Mouse (Mus musculus): Measurements from ENCODE around the gene Guca2a. TPM values are rescaled to one million over a fixed set of nuclear protein-coding genes. Genes with fewer than 3 reads are reported as not detected.
A peak's percentile ranks its signal among the peaks of the same experiment; 100 is the strongest.

The Guca2a gene
- not detected in 2 replicates for polyA plus RNA-seq (2015; fragmentation: Nextera tagmentation; extraction: Ambion mirVana)

- Histone ChIP-seq H3K9ac (no peak within 1 kb of the TSS), H3K36me3 (no peaks in the 10 kb centered on the region), H3K4me2 (no peak within 1 kb of the TSS), H3K9me3 (no peaks in the 10 kb centered on the region), H3K27ac (0 out of 2 replicates have a peak within 1 kb of the TSS, but pooled peaks have one; percentile 15), H3K4me3 (no peak within 1 kb of the TSS), H3K27me3 (no peaks in the 10 kb centered on the region), H3K4me1 (peaks cover 21% of the 10 kb centered on the region)
- WGBS = 45% methylated on average over 4 of the region's 4 CpGs
- peak; percentile 33; the same call in 1 of the 2 replicates for ATAC-seq (ENCODE audit: borderline replicate concordance, extremely low read depth, low FRiP score, low TSS enrichment)
Measured at GRCm38 (mm10) chr4:119637176-119637845, at the start of gene Guca2a. TSS of gene Guca2a (plus strand) at chr4:119637704.

- Histone ChIP-seq H3K9ac (no peak overlapping the region), H3K36me3 (peaks cover 18% of the 10 kb centered on the region; the same call in 1 of the 2 replicates), H3K4me1 (no peaks in the 10 kb centered on the region), H3K27me3 (no peaks in the 10 kb centered on the region), H3K4me2 (no peak overlapping the region), H3K4me3 (no peak overlapping the region), H3K9me3 (no peaks in the 10 kb centered on the region), H3K27ac (no peak overlapping the region)
- ATAC-seq (ENCODE audit: borderline replicate concordance, extremely low read depth, low FRiP score, low TSS enrichment) = no peak
- 93% methylated on average over 2 of the region's 2 CpGs for WGBS
Measured at GRCm38 (mm10) chr4:119588037-119588436, 49.5 kb upstream of the Guca2a start.

GRCm38 (mm10) chr4:119589423-119589822 lies 48.1 kb upstream of the Guca2a start:
- WGBS = 80% methylated on average over 2 of the region's 2 CpGs
- ATAC-seq (ENCODE audit: borderline replicate concordance, extremely low read depth, low FRiP score, low TSS enrichment) = no peak

GRCm38 (mm10) chr4:119590027-119590426 lies 47.5 kb upstream of the Guca2a start:
- WGBS = 72% methylated on average over 1 of the region's 1 CpGs
- no peak overlapping the region for H3K4me2 ChIP-seq
- no peaks in the 10 kb centered on the region for H3K9me3 ChIP-seq
- H3K27me3 ChIP-seq = no peaks in the 10 kb centered on the region
- H3K9ac ChIP-seq = no peak overlapping the region
- no peak overlapping the region for H3K4me3 ChIP-seq
- H3K4me1 ChIP-seq = no peaks in the 10 kb centered on the region
- no peak for ATAC-seq (ENCODE audit: borderline replicate concordance, extremely low read depth, low FRiP score, low TSS enrichment)
- H3K27ac ChIP-seq = no peak overlapping the region
- peaks cover 18% of the 10 kb centered on the region; the same call in 1 of the 2 replicates for H3K36me3 ChIP-seq

More at GRCm38 (mm10) chr4:119589423-119589822, 48.1 kb upstream of the Guca2a start:
- Histone ChIP-seq H3K27me3 (no peaks in the 10 kb centered on the region), H3K4me2 (no peak overlapping the region), H3K9me3 (no peaks in the 10 kb centered on the region), H3K36me3 (peaks cover 18% of the 10 kb centered on the region; the same call in 1 of the 2 replicates), H3K27ac (no peak overlapping the region), H3K4me1 (no peaks in the 10 kb centered on the region), H3K9ac (no peak overlapping the region), H3K4me3 (no peak overlapping the region)

GRCm38 (mm10) chr4:119592479-119592878 lies 45.0 kb upstream of the Guca2a start:
- H3K4me2 ChIP-seq = no peak overlapping the region
- H3K36me3 ChIP-seq = peaks cover 6% of the 10 kb centered on the region; the same call in 1 of the 2 replicates
- H3K4me1 ChIP-seq = no peaks in the 10 kb centered on the region
- H3K4me3 ChIP-seq = no peak overlapping the region
- no peak overlapping the region for H3K27ac ChIP-seq
- no peak for ATAC-seq (ENCODE audit: borderline replicate concordance, extremely low read depth, low FRiP score, low TSS enrichment)
- 77% methylated on average over 3 of the region's 3 CpGs for WGBS
- no peak overlapping the region for H3K9ac ChIP-seq
- no peaks in the 10 kb centered on the region for H3K9me3 ChIP-seq
- H3K27me3 ChIP-seq = no peaks in the 10 kb centered on the region

GRCm38 (mm10) chr4:119594331-119594730 lies 43.2 kb upstream of the Guca2a start:
- no peaks in the 10 kb centered on the region for H3K9me3 ChIP-seq
- ATAC-seq (ENCODE audit: borderline replicate concordance, extremely low read depth, low FRiP score, low TSS enrichment) = no peak
- no peaks in the 10 kb centered on the region for H3K27me3 ChIP-seq
- H3K4me3 ChIP-seq = no peak overlapping the region
- 94% methylated on average over 14 of the region's 14 CpGs for WGBS
- H3K36me3 ChIP-seq = no peaks in the 10 kb centered on the region
- no peak overlapping the region for H3K27ac ChIP-seq
- H3K4me1 ChIP-seq = no peaks in the 10 kb centered on the region
- H3K9ac ChIP-seq = no peak overlapping the region
- no peak overlapping the region for H3K4me2 ChIP-seq

GRCm38 (mm10) chr4:119599605-119600004 lies 37.9 kb upstream of the Guca2a start:
- no peaks in the 10 kb centered on the region for H3K9me3 ChIP-seq
- 24% methylated on average over 1 of the region's 1 CpGs for WGBS
- no peak overlapping the region for H3K9ac ChIP-seq
- no peaks in the 10 kb centered on the region for H3K4me1 ChIP-seq
- no peak overlapping the region for H3K27ac ChIP-seq
- ATAC-seq (ENCODE audit: borderline replicate concordance, extremely low read depth, low FRiP score, low TSS enrichment) = no peak
- peaks cover 4% of the 10 kb centered on the region for H3K36me3 ChIP-seq
- no peak overlapping the region for H3K4me3 ChIP-seq
- H3K4me2 ChIP-seq = no peak overlapping the region
- no peaks in the 10 kb centered on the region for H3K27me3 ChIP-seq

GRCm38 (mm10) chr4:119609488-119609887 lies 28.0 kb upstream of the Guca2a start:
- no peaks in the 10 kb centered on the region for H3K27me3 ChIP-seq
- WGBS = 64% methylated on average over 1 of the region's 1 CpGs
- H3K4me3 ChIP-seq = no peak overlapping the region
- H3K36me3 ChIP-seq = peaks cover 17% of the 10 kb centered on the region; the same call in 1 of the 2 replicates
- H3K9me3 ChIP-seq = no peaks in the 10 kb centered on the region
- ATAC-seq (ENCODE audit: borderline replicate concordance, extremely low read depth, low FRiP score, low TSS enrichment) = no peak
- H3K4me2 ChIP-seq = no peak overlapping the region
- H3K9ac ChIP-seq = no peak overlapping the region
- H3K4me1 ChIP-seq = peaks cover 7% of the 10 kb centered on the region; the same call in 1 of the 2 replicates
- H3K27ac ChIP-seq = no peak overlapping the region

GRCm38 (mm10) chr4:119614078-119614477 lies 23.4 kb upstream of the Guca2a start:
- Histone ChIP-seq H3K9ac (no peak overlapping the region), H3K4me1 (peaks cover 7% of the 10 kb centered on the region; the same call in 1 of the 2 replicates), H3K4me3 (no peak overlapping the region), H3K36me3 (peaks cover 8% of the 10 kb centered on the region), H3K4me2 (no peak overlapping the region), H3K27me3 (no peaks in the 10 kb centered on the region), H3K27ac (no peak overlapping the region), H3K9me3 (no peaks in the 10 kb centered on the region)
- no peak for ATAC-seq (ENCODE audit: borderline replicate concordance, extremely low read depth, low FRiP score, low TSS enrichment)
- WGBS = 30% methylated on average over 1 of the region's 1 CpGs

- Histone ChIP-seq H3K4me2 (no peak overlapping the region), H3K36me3 (peaks cover 14% of the 10 kb centered on the region), H3K4me3 (no peak overlapping the region), H3K9ac (no peak overlapping the region), H3K27ac (no peak overlapping the region), H3K27me3 (no peaks in the 10 kb centered on the region), H3K4me1 (peaks cover 7% of the 10 kb centered on the region; the same call in 1 of the 2 replicates), H3K9me3 (no peaks in the 10 kb centered on the region)
- 42% methylated on average over 4 of the region's 4 CpGs for WGBS
- no peak for ATAC-seq (ENCODE audit: borderline replicate concordance, extremely low read depth, low FRiP score, low TSS enrichment)
Measured at GRCm38 (mm10) chr4:119614724-119615123, 22.8 kb upstream of the Guca2a start.

GRCm38 (mm10) chr4:119626081-119626645 lies 11.3 kb upstream of the Guca2a start:
- Histone ChIP-seq H3K4me1 (peaks cover under 1% of the 10 kb centered on the region; the same call in 1 of the 2 replicates), H3K27ac (no peak overlapping the region), H3K4me3 (no peak overlapping the region), H3K9ac (no peak overlapping the region), H3K27me3 (no peaks in the 10 kb centered on the region), H3K4me2 (no peak overlapping the region), H3K9me3 (no peaks in the 10 kb centered on the region), H3K36me3 (peaks cover 58% of the 10 kb centered on the region)
- ATAC-seq (ENCODE audit: borderline replicate concordance, extremely low read depth, low FRiP score, low TSS enrichment) = no peak
- WGBS = 80% methylated on average over 7 of the region's 7 CpGs

- Histone ChIP-seq H3K9ac (no peak overlapping the region), H3K4me1 (peaks cover 8% of the 10 kb centered on the region; the same call in 1 of the 2 replicates), H3K36me3 (peaks cover 51% of the 10 kb centered on the region), H3K4me3 (no peak overlapping the region), H3K27ac (no peak overlapping the region), H3K27me3 (no peaks in the 10 kb centered on the region), H3K4me2 (no peak overlapping the region), H3K9me3 (no peaks in the 10 kb centered on the region)
- no peak for ATAC-seq (ENCODE audit: borderline replicate concordance, extremely low read depth, low FRiP score, low TSS enrichment)
- 69% methylated on average over 3 of the region's 3 CpGs for WGBS
Measured at GRCm38 (mm10) chr4:119626876-119627275, 10.6 kb upstream of the Guca2a start.

Data from lung, embryonic 15.5 days (tissue).